Mouse (Mus musculus) forebrain, embryonic 13.5 days (tissue): ENCODE results near the gene Cox5b. TPM values are rescaled to one million over a fixed set of nuclear protein-coding genes. Genes with fewer than 3 reads are reported as not detected.
A peak's percentile ranks its signal among the peaks of the same experiment; 100 is the strongest.

Experiments used
- ATAC-seq: fragments of 200-750 bp; cut with Nextera tagmentation; 2 replicates; pipeline ENCODE4 v1.8.0; 2017
- H3K27ac ChIP-seq: fragments of 300-500 bp; sonication (generic); 2 replicates; pipeline ENCODE4 v1.5.1; 2015; ENCODE audit warnings: inconsistent platforms, mild to moderate bottlenecking, moderate library complexity
- H3K27me3 ChIP-seq: fragments of 300-500 bp; sonication (generic); 2 replicates; pipeline ENCODE4 v1.6.1; 2015; ENCODE audit warnings: mild to moderate bottlenecking, inconsistent platforms
- H3K36me3 ChIP-seq: fragments of 300-500 bp; sonication (generic); 2 replicates; pipeline ENCODE4 v1.6.1; 2015; ENCODE audit warnings: mild to moderate bottlenecking, inconsistent platforms; ENCODE audit not compliant: poor library complexity, severe bottlenecking
- H3K4me1 ChIP-seq: fragments of 300-500 bp; sonication (generic); 2 replicates; pipeline ENCODE4 v1.6.1; 2015; ENCODE audit warnings: inconsistent platforms
- H3K4me2 ChIP-seq: fragments of 300-500 bp; sonication (generic); 2 replicates; pipeline ENCODE4 v1.6.1; 2015; ENCODE audit warnings: inconsistent platforms, mild to moderate bottlenecking, moderate library complexity
- H3K4me3 ChIP-seq: fragments of 300-500 bp; sonication (generic); 2 replicates; pipeline ENCODE4 v1.5.1; 2015; ENCODE audit warnings: mild to moderate bottlenecking, inconsistent platforms
- H3K9ac ChIP-seq: fragments of 300-500 bp; sonication (generic); 2 replicates; pipeline ENCODE4 v1.6.1; 2015; ENCODE audit warnings: mild to moderate bottlenecking, inconsistent platforms
- H3K9me3 ChIP-seq: fragments of 300-500 bp; sonication (generic); replicated peaks from 2 replicates; pipeline ENCODE4 v1.6.1; 2016; ENCODE audit warnings: inconsistent platforms
- WGBS: fragments of 180-500 bp; shearing (Covaris S2); methylation state at CpG from one replicate; pipeline ENCODE4 v1.1.7; 2015; 5-methylcytosine and 5-hydroxymethylcytosine counted together
- polyA plus RNA-seq: library from polyadenylated mRNA; unstranded; fragments of >200 nt; fragmentation: Nextera tagmentation; extraction: Ambion mirVana; gene quantifications from 2 replicates; pipeline ENCODE4 v1.2.1, GENCODE M21; 2015

Gene Cox5b
- polyA plus RNA-seq = 555 and 572 TPM in 2 replicates

GRCm38 (mm10) chr1:36691271-36692155, at the start of gene Cox5b:
Gene Cox5b (plus strand): TSS chr1:36691449.
- Histone ChIP-seq H3K4me3 (peak within 1 kb of the TSS; percentile 85), H3K9me3 (no peaks in the 10 kb centered on the region), H3K4me2 (peak within 1 kb of the TSS; percentile 90), H3K27me3 (no peaks in the 10 kb centered on the region), H3K36me3 (peaks cover 25% of the 10 kb centered on the region), H3K27ac (no peak within 1 kb of the TSS), H3K9ac (peak within 1 kb of the TSS; percentile 88), H3K4me1 (peaks cover 11% of the 10 kb centered on the region)
- ATAC-seq = peak; percentile 98
- WGBS = 1% methylated on average over 68 of the region's 68 CpGs

GRCm38 (mm10) chr1:36643957-36644614, 47.2 kb upstream of the Cox5b start:
- H3K4me3 ChIP-seq = no peak overlapping the region
- H3K27me3 ChIP-seq = no peaks in the 10 kb centered on the region
- no peak for ATAC-seq
- no peaks in the 10 kb centered on the region for H3K36me3 ChIP-seq
- no peak overlapping the region for H3K27ac ChIP-seq
- no peaks in the 10 kb centered on the region for H3K9me3 ChIP-seq
- no peak overlapping the region for H3K9ac ChIP-seq
- 89% methylated on average over 7 of the region's 7 CpGs for whole genome bisulfite sequencing
- no peak overlapping the region for H3K4me2 ChIP-seq
- peaks cover 4% of the 10 kb centered on the region; the same call in 1 of the 2 replicates for H3K4me1 ChIP-seq

- Histone ChIP-seq H3K9ac (no peak overlapping the region), H3K4me1 (peaks cover 4% of the 10 kb centered on the region; the same call in 1 of the 2 replicates), H3K4me3 (no peak overlapping the region), H3K27ac (no peak overlapping the region), H3K36me3 (no peaks in the 10 kb centered on the region), H3K4me2 (no peak overlapping the region), H3K27me3 (no peaks in the 10 kb centered on the region), H3K9me3 (no peaks in the 10 kb centered on the region)
- whole genome bisulfite sequencing = 87% methylated on average over 9 of the region's 9 CpGs
- no peak for ATAC-seq
Observed at GRCm38 (mm10) chr1:36644615-36645007, 46.6 kb upstream of the Cox5b start.

GRCm38 (mm10) chr1:36646285-36646684, 45.0 kb upstream of the Cox5b start:
- H3K27me3 ChIP-seq = no peaks in the 10 kb centered on the region
- ATAC-seq = no peak
- no peaks in the 10 kb centered on the region for H3K9me3 ChIP-seq
- H3K27ac ChIP-seq = no peak overlapping the region
- no peak overlapping the region for H3K4me2 ChIP-seq
- 70% methylated on average over 3 of the region's 3 CpGs for WGBS
- no peaks in the 10 kb centered on the region for H3K36me3 ChIP-seq
- no peak overlapping the region for H3K9ac ChIP-seq
- no peak overlapping the region for H3K4me3 ChIP-seq
- peaks cover 4% of the 10 kb centered on the region; the same call in 1 of the 2 replicates for H3K4me1 ChIP-seq

GRCm38 (mm10) chr1:36647631-36648030, 43.6 kb upstream of the Cox5b start:
- ATAC-seq = no peak
- Histone ChIP-seq H3K27me3 (no peaks in the 10 kb centered on the region), H3K27ac (no peak overlapping the region), H3K4me1 (peaks cover 4% of the 10 kb centered on the region; the same call in 1 of the 2 replicates), H3K4me2 (no peak overlapping the region), H3K4me3 (no peak overlapping the region), H3K9ac (no peak overlapping the region), H3K36me3 (no peaks in the 10 kb centered on the region), H3K9me3 (no peaks in the 10 kb centered on the region)
- WGBS = 72% methylated on average over 5 of the region's 5 CpGs

- ATAC-seq = no peak
- Histone ChIP-seq H3K4me2 (no peak overlapping the region), H3K27ac (no peak overlapping the region), H3K4me3 (no peak overlapping the region), H3K36me3 (no peaks in the 10 kb centered on the region), H3K4me1 (no peaks in the 10 kb centered on the region), H3K27me3 (no peaks in the 10 kb centered on the region), H3K9ac (no peak overlapping the region), H3K9me3 (no peaks in the 10 kb centered on the region)
- 79% methylated on average over 5 of the region's 5 CpGs for WGBS
Observed at GRCm38 (mm10) chr1:36655039-36655438, 36.2 kb upstream of the Cox5b start.

GRCm38 (mm10) chr1:36656233-36656632, 35.0 kb upstream of the Cox5b start:
- Histone ChIP-seq H3K27me3 (no peaks in the 10 kb centered on the region), H3K36me3 (no peaks in the 10 kb centered on the region), H3K27ac (no peak overlapping the region), H3K9me3 (no peaks in the 10 kb centered on the region), H3K4me1 (no peaks in the 10 kb centered on the region), H3K9ac (no peak overlapping the region), H3K4me2 (no peak overlapping the region), H3K4me3 (no peak overlapping the region)
- 96% methylated on average over 3 of the region's 3 CpGs for WGBS
- ATAC-seq = no peak

GRCm38 (mm10) chr1:36657658-36658415, 33.4 kb upstream of the Cox5b start:
- Histone ChIP-seq H3K4me2 (no peak overlapping the region), H3K9ac (no peak overlapping the region), H3K4me1 (no peaks in the 10 kb centered on the region), H3K36me3 (no peaks in the 10 kb centered on the region), H3K4me3 (no peak overlapping the region), H3K27me3 (no peaks in the 10 kb centered on the region), H3K9me3 (no peaks in the 10 kb centered on the region), H3K27ac (no peak overlapping the region)
- no peak for ATAC-seq
- WGBS = 81% methylated on average over 4 of the region's 4 CpGs

GRCm38 (mm10) chr1:36658621-36659399, 32.4 kb upstream of the Cox5b start:
- no peaks in the 10 kb centered on the region for H3K36me3 ChIP-seq
- no peak overlapping the region for H3K4me3 ChIP-seq
- H3K4me2 ChIP-seq = no peak overlapping the region
- no peaks in the 10 kb centered on the region for H3K4me1 ChIP-seq
- no peak for ATAC-seq
- WGBS = 77% methylated on average over 7 of the region's 7 CpGs
- H3K9me3 ChIP-seq = no peaks in the 10 kb centered on the region
- no peaks in the 10 kb centered on the region for H3K27me3 ChIP-seq
- H3K27ac ChIP-seq = no peak overlapping the region
- H3K9ac ChIP-seq = no peak overlapping the region

- Histone ChIP-seq H3K27me3 (no peaks in the 10 kb centered on the region), H3K9me3 (no peaks in the 10 kb centered on the region), H3K4me3 (no peak overlapping the region), H3K27ac (no peak overlapping the region), H3K4me1 (no peaks in the 10 kb centered on the region), H3K9ac (no peak overlapping the region), H3K4me2 (no peak overlapping the region), H3K36me3 (no peaks in the 10 kb centered on the region)
- 77% methylated on average over 4 of the region's 4 CpGs for WGBS
- ATAC-seq = no peak
Observed at GRCm38 (mm10) chr1:36664457-36664856, 26.8 kb upstream of the Cox5b start.

- H3K9me3 ChIP-seq = no peaks in the 10 kb centered on the region
- no peak for ATAC-seq
- H3K36me3 ChIP-seq = no peaks in the 10 kb centered on the region
- H3K27ac ChIP-seq = no peak overlapping the region
- 77% methylated on average over 11 of the region's 11 CpGs for WGBS
- no peak overlapping the region for H3K4me2 ChIP-seq
- no peaks in the 10 kb centered on the region for H3K4me1 ChIP-seq
- no peaks in the 10 kb centered on the region for H3K27me3 ChIP-seq
- no peak overlapping the region for H3K9ac ChIP-seq
- no peak overlapping the region for H3K4me3 ChIP-seq
Observed at GRCm38 (mm10) chr1:36665165-36665723, 26.0 kb upstream of the Cox5b start.
